Mouse (Mus musculus): ENCODE results near the gene Csf3.

DNA sequence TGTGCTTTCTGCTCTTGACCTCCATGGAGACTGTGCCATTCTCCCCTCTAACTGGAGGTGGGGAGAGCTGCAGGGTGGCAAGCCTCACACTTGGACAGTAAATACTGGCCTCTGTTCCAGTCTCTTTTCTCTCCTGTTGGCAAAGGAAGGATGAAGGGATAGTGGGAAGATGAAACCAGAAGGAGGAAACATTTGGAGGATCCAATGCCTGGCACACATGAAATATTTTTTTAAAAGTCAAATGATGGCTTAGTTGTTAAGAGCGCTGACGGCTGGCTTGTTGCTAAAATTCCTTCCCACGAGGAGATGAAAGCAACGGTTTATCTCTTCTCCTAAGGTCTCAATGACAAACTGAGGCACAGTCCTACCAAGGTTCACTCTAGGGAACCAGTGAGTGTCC lies 34.0 kb downstream of the Csf3 start:
- TF ChIP-seq POLR2A (IDR thresholded peaks at IDR 0.05; ENCODE audit: insufficient read depth, low read depth, low read length): no peak
- no peak for TF ChIP-seq EP300 (IDR thresholded peaks at IDR 0.05; ENCODE audit: insufficient read depth, low read depth, low read length)
